Mouse (Mus musculus): ENCODE data around the gene Olfr32. TPM values are rescaled to one million over a fixed set of nuclear protein-coding genes. Genes with fewer than 3 reads are reported as not detected.

The Olfr32 gene
- polyA plus RNA-seq (2012; rRNA removed; ENCODE audit: low replicate concordance) = not detected in 2 replicates

DNA sequence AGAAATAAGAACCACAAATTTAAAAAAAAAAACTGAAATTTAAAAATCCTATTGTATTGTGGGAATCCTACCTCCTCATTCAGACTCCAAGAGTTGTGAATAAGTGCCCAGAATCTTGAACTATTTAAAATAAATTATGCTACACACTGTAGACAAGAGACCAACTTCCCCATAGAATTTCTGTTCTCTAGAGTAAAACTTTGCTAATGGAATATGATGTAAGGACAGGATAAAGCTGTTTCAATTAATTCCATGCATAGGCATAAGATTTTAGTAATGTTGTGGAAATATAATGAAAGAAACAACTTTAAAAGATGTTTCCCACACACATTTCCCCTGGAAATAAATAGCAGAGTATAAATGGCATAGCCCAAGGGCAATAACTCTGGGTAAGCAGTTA lies at the start of gene Olfr32:
TSS of gene Olfr32 (minus strand) at position 101 of the 400 bp plus-strand sequence.

DNA sequence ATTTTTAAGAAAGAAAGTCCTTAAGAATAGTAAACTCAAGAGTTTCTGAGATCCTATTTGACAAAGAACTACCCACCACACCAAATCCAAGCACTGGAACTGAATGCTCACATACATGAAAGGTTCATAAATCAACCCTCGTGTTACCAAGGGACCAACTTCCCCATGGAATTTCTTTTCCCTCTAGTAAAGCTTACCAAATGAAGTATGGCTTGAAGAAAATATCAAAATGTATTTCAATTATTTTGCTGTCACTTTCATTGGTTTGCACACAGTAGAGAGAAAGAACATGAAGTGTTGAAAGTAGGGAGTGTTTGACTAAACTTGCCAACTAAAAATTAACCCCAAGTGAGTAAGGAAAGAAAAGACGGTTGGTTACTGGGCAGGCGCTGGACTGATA lies 10.9 kb upstream of the Olfr32 start, which contains the start of gene Olfr1270:
TSS of gene Olfr1270 (minus strand) at position 101 of the 400 bp plus-strand sequence.

DNA sequence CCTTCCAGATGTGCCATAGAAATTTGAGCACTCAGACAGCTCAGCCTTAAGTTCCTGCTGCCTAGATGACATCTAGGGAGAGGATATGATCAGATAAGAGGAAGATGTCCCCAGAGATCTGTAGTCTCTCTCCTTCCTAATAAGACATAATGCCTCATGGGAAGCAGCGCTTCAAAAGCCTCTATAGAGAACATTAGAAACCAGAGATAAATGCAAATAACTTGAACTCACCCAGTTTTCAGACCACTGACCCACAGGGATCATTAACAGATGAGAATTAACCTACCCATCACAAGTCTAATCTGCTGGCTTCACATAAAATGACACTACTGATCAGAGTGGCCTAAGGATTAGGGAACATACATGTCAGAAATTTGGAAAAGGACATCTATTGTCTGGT lies 20.8 kb downstream of the Olfr32 start, which contains the start of gene Olfr1269:
TSS of gene Olfr1269 (minus strand) at position 101 of the 400 bp plus-strand sequence.

Other genes with a start within 250 kb of the Olfr32 start
- gene Olfr1258, start 215.0 kb downstream of the Olfr32 start, polyA plus RNA-seq (2012; rRNA removed; ENCODE audit: low replicate concordance) = not detected in 2 replicates
- gene Olfr1259, start 193.6 kb downstream of the Olfr32 start, polyA plus RNA-seq (2012; rRNA removed; ENCODE audit: low replicate concordance) = not detected in 2 replicates
- gene Olfr1260, start 168.0 kb downstream of the Olfr32 start, polyA plus RNA-seq (2012; rRNA removed; ENCODE audit: low replicate concordance) = not detected in 2 replicates
- gene Olfr1261, start 151.1 kb downstream of the Olfr32 start, polyA plus RNA-seq (2012; rRNA removed; ENCODE audit: low replicate concordance) = not detected in 2 replicates
- not detected in 2 replicates for gene Olfr1262, start 142.2 kb downstream of the Olfr32 start, polyA plus RNA-seq (2012; rRNA removed; ENCODE audit: low replicate concordance)
- not detected in 2 replicates for gene Olfr1263, start 130.2 kb downstream of the Olfr32 start, polyA plus RNA-seq (2012; rRNA removed; ENCODE audit: low replicate concordance)
- gene Olfr1264, start 116.7 kb downstream of the Olfr32 start, polyA plus RNA-seq (2012; rRNA removed; ENCODE audit: low replicate concordance) = not detected in 2 replicates
- not detected in 2 replicates for gene Olfr1265, start 107.0 kb downstream of the Olfr32 start, polyA plus RNA-seq (2012; rRNA removed; ENCODE audit: low replicate concordance)
- gene Olfr140, start 78.7 kb downstream of the Olfr32 start, polyA plus RNA-seq (2012; rRNA removed; ENCODE audit: low replicate concordance) = not detected in 2 replicates
- gene Olfr1269, start 20.9 kb downstream of the Olfr32 start, polyA plus RNA-seq (2012; rRNA removed; ENCODE audit: low replicate concordance) = not detected in 2 replicates
- gene Olfr1270, start 10.8 kb upstream of the Olfr32 start, polyA plus RNA-seq (2012; rRNA removed; ENCODE audit: low replicate concordance) = not detected in 2 replicates
- gene Olfr1506, start 82.2 kb upstream of the Olfr32 start, polyA plus RNA-seq (2012; rRNA removed; ENCODE audit: low replicate concordance) = not detected in 2 replicates
- gene Olfr142, start 115.3 kb upstream of the Olfr32 start, polyA plus RNA-seq (2012; rRNA removed; ENCODE audit: low replicate concordance) = not detected in 2 replicates
- not detected in 2 replicates for gene Olfr1271, start 128.7 kb upstream of the Olfr32 start, polyA plus RNA-seq (2012; rRNA removed; ENCODE audit: low replicate concordance)
- gene Olfr1272, start 150.5 kb upstream of the Olfr32 start, polyA plus RNA-seq (2012; rRNA removed; ENCODE audit: low replicate concordance) = not detected in 2 replicates
- gene Gm13769, start 179.9 kb upstream of the Olfr32 start, polyA plus RNA-seq (2012; rRNA removed; ENCODE audit: low replicate concordance) = not detected in 2 replicates

Measured in duodenum, adult 2 months (tissue).